Mouse (Mus musculus) neural tube, embryonic 13.5 days (tissue): ENCODE results near the gene Trpm1. TPM values are rescaled to one million over a fixed set of nuclear protein-coding genes. Genes with fewer than 3 reads are reported as not detected.

Experiments used
- ATAC-seq: fragments of 200-750 bp; cut with Nextera tagmentation; 2 replicates; pipeline ENCODE4 v1.8.0; 2017; ENCODE audit warnings: low read depth, mild to moderate bottlenecking, moderate TSS enrichment, moderate library complexity
- H3K27ac ChIP-seq: fragments of 300-500 bp; sonication (generic); replicated peaks from 2 replicates; pipeline ENCODE4 v1.5.1; 2015; ENCODE audit warnings: moderate library complexity, mild to moderate bottlenecking, inconsistent platforms
- H3K27me3 ChIP-seq: fragments of 300-500 bp; sonication (generic); 2 replicates; pipeline ENCODE4 v1.6.1; 2015; ENCODE audit warnings: mild to moderate bottlenecking, inconsistent platforms
- H3K36me3 ChIP-seq: fragments of 300-500 bp; sonication (generic); 2 replicates; pipeline ENCODE4 v1.6.1; 2015; ENCODE audit warnings: mild to moderate bottlenecking, inconsistent platforms
- H3K4me1 ChIP-seq: fragments of 300-500 bp; sonication (generic); replicated peaks from 2 replicates; pipeline ENCODE4 v1.6.1; 2015; ENCODE audit warnings: inconsistent platforms
- H3K4me2 ChIP-seq: fragments of 300-500 bp; sonication (generic); 2 replicates; pipeline ENCODE4 v1.6.1; 2015; ENCODE audit warnings: inconsistent platforms, mild to moderate bottlenecking, moderate library complexity
- H3K4me3 ChIP-seq: fragments of 300-500 bp; sonication (generic); 2 replicates; pipeline ENCODE4 v1.5.1; 2015; ENCODE audit warnings: mild to moderate bottlenecking, inconsistent platforms
- H3K9ac ChIP-seq: fragments of 300-500 bp; sonication (generic); 2 replicates; pipeline ENCODE4 v1.6.1; 2015; ENCODE audit warnings: moderate library complexity, mild to moderate bottlenecking, inconsistent platforms
- H3K9me3 ChIP-seq: fragments of 300-500 bp; sonication (generic); 2 replicates; pipeline ENCODE4 v1.6.1; 2016; ENCODE audit warnings: inconsistent platforms
- WGBS: fragments of 180-500 bp; shearing (Covaris S2); methylation state at CpG from one replicate; pipeline ENCODE4 v1.1.7; 2015; 5-methylcytosine and 5-hydroxymethylcytosine counted together
- polyA plus RNA-seq: library from polyadenylated mRNA; unstranded; fragments of >200 nt; fragmentation: Nextera tagmentation; extraction: Ambion mirVana; gene quantifications from 2 replicates; pipeline ENCODE4 v1.2.1, GENCODE M21; 2015

Gene Trpm1
- polyA plus RNA-seq, 1 experiment from 2014 or later: not detected

DNA sequence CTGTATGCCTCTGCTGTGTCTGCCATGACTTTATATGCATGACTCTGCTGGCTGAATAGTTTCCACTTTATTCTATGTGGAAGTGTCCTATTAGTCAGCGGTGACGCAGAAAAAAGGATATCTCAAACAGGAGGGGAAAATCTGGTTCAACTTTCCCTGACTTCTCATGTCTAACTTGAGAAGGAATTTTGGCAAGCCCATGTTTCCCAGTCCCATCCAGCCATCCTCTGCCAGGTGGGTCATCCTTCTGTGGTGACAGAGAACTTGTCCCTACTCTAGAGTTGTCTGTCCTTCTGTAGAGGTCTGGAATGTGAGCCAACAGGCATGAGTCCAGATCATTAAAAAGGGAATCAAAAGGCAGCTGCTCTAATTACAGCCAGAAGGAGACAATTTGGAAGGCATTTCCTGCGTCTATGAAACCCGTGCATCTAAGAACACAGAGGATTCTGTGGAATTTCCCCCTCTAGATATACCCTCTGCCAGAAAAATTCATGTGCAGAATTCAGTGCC is 86.2 kb downstream of the Trpm1 start:
- H3K27ac ChIP-seq: no peak overlapping the region

DNA sequence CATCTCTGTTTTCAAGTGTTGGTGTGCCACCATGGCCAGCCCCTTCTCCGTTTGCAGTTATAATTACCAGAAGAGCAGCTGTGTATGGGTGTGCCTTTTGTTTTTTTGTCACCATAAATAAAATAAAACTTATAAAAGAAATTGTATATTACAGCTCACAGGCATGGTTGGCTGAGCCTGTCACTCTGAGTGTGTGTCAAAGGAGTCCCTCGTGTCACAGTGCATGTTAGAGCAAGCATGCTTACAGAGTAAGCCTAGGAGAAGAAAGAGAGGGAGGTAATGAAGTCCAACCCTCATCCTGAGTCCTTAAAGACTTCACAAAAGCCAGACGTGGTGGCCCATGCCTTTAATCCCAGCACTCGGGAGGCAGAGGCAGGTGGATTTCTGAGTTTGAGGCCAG is 88.8 kb downstream of the Trpm1 start:
- no peak for ATAC-seq
- Histone ChIP-seq H3K36me3 (no peaks in the 10 kb centered on the region), H3K4me1 (no peaks in the 10 kb centered on the region), H3K9me3 (no peaks in the 10 kb centered on the region), H3K27me3 (no peaks in the 10 kb centered on the region), H3K4me2 (no peak overlapping the region), H3K9ac (no peak overlapping the region), H3K4me3 (no peak overlapping the region), H3K27ac (no peak overlapping the region)
- 78% methylated on average over 4 of the region's 4 CpGs for WGBS

More for the DNA sequence above, 86.2 kb downstream of the Trpm1 start:
- no peak overlapping the region for H3K4me3 ChIP-seq
- no peak overlapping the region for H3K9ac ChIP-seq
- 80% methylated on average over 4 of the region's 4 CpGs for WGBS
- H3K27me3 ChIP-seq: no peaks in the 10 kb centered on the region
- no peaks in the 10 kb centered on the region for H3K36me3 ChIP-seq
- no peak for ATAC-seq
- H3K9me3 ChIP-seq: no peaks in the 10 kb centered on the region
- no peaks in the 10 kb centered on the region for H3K4me1 ChIP-seq
- H3K4me2 ChIP-seq: no peak overlapping the region

DNA sequence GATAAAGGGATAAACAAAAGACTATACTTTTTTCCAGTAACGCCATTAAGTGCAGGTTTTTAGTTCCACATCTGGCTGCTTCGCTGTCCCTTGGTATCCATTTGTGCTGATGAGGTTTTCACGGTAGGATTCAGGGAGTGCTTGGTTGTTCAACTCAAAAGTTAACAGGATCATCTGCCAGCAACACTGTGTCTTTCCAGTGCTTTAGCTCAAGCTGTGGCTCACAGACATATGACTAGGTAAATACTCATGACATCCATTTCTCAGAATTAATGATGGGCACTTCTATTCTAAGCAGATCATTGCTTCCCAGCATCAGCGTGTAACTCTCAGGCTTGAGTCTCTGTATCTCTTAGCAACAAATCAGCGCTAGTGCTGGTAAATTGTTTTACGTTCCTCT is 90.7 kb downstream of the Trpm1 start:
- Histone ChIP-seq H3K9me3 (no peaks in the 10 kb centered on the region), H3K4me2 (no peak overlapping the region), H3K27ac (no peak overlapping the region), H3K27me3 (no peaks in the 10 kb centered on the region), H3K36me3 (no peaks in the 10 kb centered on the region), H3K4me1 (no peaks in the 10 kb centered on the region), H3K9ac (no peak overlapping the region), H3K4me3 (no peak overlapping the region)
- ATAC-seq: peak; percentile 61; the same call in 1 of the 2 replicates
- 65% methylated on average over 6 of the region's 6 CpGs for whole genome bisulfite sequencing

DNA sequence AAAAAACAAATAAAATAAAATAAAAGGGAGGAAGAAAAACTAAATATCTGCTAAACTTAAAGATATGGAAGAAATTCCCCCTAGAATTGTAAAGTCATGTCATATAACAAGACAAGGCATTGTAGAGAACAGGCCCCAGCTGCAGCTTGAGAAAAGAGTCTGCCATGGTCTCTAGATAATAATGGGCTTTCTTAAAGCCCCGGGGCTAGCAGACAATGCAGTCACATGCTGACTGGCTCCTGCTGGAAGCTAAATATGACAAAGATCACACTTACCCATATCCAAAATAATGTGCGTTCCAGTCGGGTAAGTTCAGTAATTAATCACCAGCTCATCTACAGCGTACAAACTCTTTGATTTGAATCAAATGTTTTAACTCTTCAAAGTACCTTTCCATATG is 93.1 kb downstream of the Trpm1 start:
- no peak for ATAC-seq
- no peaks in the 10 kb centered on the region for H3K27me3 ChIP-seq
- no peak overlapping the region for H3K4me3 ChIP-seq
- no peaks in the 10 kb centered on the region for H3K36me3 ChIP-seq
- no peaks in the 10 kb centered on the region for H3K9me3 ChIP-seq
- no peak overlapping the region for H3K4me2 ChIP-seq
- no peak overlapping the region for H3K27ac ChIP-seq
- no peaks in the 10 kb centered on the region for H3K4me1 ChIP-seq
- 28% methylated on average over 4 of the region's 4 CpGs for WGBS
- H3K9ac ChIP-seq: no peak overlapping the region

DNA sequence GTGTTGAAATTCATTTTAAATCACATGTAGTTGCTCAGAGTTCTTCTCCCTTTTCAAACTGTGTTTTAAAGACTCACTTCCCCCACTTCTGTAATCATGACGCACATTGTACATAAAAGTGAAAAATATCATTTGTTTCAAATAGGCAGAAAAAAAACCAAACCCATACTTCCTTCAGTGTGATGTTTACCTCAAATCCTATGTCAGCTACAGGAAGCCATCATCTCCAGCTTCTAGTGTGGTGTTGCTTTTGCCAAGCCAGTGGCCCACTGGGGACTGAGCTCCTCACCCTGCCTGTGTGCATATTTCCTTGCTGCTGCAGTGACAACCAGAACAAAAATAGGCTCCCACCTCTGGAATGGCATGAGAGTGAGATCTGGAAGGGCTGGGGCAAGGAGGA is 94.7 kb downstream of the Trpm1 start:
- Histone ChIP-seq H3K36me3 (no peaks in the 10 kb centered on the region), H3K4me1 (no peaks in the 10 kb centered on the region), H3K9me3 (no peaks in the 10 kb centered on the region), H3K9ac (no peak overlapping the region), H3K4me2 (no peak overlapping the region), H3K4me3 (no peak overlapping the region), H3K27ac (no peak overlapping the region), H3K27me3 (no peaks in the 10 kb centered on the region)
- 97% methylated on average over 1 of the region's 1 CpGs for WGBS
- no peak for ATAC-seq

DNA sequence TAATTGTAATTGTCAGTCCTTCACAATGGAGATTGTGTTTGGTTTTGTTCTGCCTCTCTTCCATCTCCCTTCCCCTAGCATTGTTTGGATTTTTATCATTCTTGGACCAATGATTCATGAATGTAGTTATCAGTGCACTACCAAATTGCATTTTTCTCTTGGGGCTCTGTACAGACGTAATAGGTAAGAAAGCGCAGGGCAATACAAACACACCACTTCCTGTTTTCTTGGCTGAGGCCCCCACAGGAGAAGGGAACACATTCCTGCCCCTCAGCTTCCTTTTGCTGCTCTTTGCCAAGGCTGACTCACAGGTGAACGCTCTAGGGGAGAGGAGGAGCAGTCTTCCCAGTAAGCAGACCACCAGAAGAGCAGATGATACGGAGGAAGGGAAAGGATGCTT is 96.1 kb downstream of the Trpm1 start:
- no peak overlapping the region for H3K4me2 ChIP-seq
- no peak overlapping the region for H3K9ac ChIP-seq
- no peak for ATAC-seq
- WGBS: 84% methylated on average over 4 of the region's 4 CpGs
- no peaks in the 10 kb centered on the region for H3K9me3 ChIP-seq
- no peak overlapping the region for H3K4me3 ChIP-seq
- H3K36me3 ChIP-seq: no peaks in the 10 kb centered on the region
- no peaks in the 10 kb centered on the region for H3K27me3 ChIP-seq
- H3K27ac ChIP-seq: no peak overlapping the region
- no peaks in the 10 kb centered on the region for H3K4me1 ChIP-seq

DNA sequence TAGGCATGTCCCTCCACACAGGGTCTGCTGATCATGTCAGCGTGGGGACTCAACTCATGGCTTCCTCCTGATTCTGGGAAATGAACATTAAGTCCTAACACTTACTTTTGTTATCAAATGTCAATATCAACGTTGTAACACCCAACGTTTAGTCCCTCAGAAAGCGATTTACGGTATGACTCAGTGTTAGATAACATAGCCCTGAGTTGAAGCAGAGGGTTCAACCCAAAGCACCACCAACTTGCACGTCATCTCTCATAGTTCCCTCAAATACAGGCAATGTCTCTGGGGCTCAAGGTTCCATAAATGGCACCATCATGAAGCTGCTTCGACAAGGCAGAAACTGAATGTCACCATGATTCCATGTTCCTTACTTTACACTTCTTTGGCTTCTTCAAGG is 96.8 kb downstream of the Trpm1 start:
- H3K27ac ChIP-seq: no peak overlapping the region
- no peak overlapping the region for H3K4me3 ChIP-seq
- H3K4me1 ChIP-seq: no peaks in the 10 kb centered on the region
- no peak overlapping the region for H3K9ac ChIP-seq
- WGBS: 89% methylated on average over 7 of the region's 7 CpGs
- no peak for ATAC-seq
- no peak overlapping the region for H3K4me2 ChIP-seq
- no peaks in the 10 kb centered on the region for H3K27me3 ChIP-seq
- H3K9me3 ChIP-seq: no peaks in the 10 kb centered on the region
- no peaks in the 10 kb centered on the region for H3K36me3 ChIP-seq

DNA sequence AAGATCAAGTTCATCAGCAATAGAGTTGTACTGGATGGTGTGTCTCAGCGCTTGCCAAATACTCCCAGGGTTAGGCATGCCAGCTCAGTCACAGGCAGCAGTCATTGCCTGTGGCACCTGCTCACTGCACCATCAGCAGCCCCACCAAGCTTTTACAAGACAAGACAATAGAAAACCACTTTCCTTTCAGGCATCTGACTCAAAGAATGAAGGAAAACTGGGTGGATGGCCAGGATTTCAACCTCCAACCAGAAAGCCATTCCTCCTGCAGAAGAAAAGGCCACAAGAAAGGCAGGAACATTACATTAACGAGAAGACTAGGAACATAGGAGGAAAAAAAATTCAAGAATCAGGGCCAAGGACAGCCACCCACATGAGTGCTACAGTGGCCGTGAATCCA is 100.1 kb downstream of the Trpm1 start:
- no peaks in the 10 kb centered on the region for H3K36me3 ChIP-seq
- 87% methylated on average over 3 of the region's 3 CpGs for WGBS
- no peak for ATAC-seq
- no peak overlapping the region for H3K27ac ChIP-seq
- H3K4me2 ChIP-seq: no peak overlapping the region
- no peaks in the 10 kb centered on the region for H3K9me3 ChIP-seq
- H3K4me3 ChIP-seq: no peak overlapping the region
- no peaks in the 10 kb centered on the region for H3K4me1 ChIP-seq
- no peak overlapping the region for H3K9ac ChIP-seq
- H3K27me3 ChIP-seq: no peaks in the 10 kb centered on the region

DNA sequence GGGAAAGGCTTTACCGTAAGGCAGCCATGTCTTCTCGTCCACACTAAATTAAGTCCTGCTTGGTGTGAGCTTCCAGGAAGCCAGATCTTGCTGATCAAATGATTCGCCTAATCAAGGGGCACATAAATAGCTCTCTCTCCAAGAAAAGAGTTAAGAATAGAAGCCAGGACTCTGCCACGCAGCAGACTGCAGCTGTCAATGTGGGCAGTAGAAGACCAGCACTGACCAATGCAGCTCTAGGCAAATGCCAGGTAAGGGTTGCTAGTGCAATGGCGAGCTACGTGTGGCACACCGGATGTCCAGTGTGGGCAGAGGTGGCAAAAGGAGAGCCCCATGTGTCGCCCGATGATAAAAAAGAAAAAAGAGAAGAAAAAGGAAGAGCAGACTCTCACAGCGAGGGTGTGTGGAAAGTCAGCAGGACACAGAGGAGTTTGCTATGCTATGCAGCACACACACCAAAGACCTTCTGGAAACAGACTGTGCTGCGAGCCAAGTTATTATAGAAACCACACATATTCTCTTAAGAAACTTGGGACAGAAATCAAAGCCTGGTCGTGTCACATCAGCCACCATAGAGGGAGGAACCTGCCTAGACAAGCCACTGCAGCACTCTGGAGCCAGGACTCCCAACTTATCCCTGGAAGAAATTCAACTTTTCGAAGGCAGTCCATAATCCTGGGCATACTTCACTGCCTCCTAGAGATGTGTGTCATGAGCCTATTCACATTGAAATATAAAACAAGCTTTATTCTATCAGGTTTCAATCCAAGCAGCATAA is 112.1 kb downstream of the Trpm1 start:
- 83% methylated on average over 13 of the region's 13 CpGs for WGBS
- H3K9ac ChIP-seq: no peak overlapping the region
- ATAC-seq: no peak

DNA sequence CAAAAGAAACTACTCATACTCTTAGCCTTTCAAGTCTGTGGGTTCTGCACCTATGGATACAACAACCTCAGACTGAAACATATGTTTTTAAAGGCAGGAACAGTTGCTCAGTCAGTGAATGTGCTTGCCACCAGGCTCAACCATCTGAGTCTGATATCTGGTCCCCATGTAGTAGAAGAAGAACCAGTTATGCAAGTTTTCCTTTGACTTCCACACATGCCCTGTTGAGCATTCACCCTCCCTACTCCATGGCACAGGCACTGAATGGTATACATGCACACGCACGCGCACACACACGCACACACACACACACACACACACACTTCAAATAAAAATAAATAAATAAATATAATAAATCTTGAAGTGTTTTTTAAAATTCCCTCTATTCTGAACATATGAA is 113.0 kb downstream of the Trpm1 start:
- no peak overlapping the region for H3K27ac ChIP-seq
- no peak for ATAC-seq
- H3K4me1 ChIP-seq: no peaks in the 10 kb centered on the region
- peaks cover 11% of the 10 kb centered on the region for H3K27me3 ChIP-seq
- peaks cover 5% of the 10 kb centered on the region; the same call in 1 of the 2 replicates for H3K9me3 ChIP-seq
- H3K4me3 ChIP-seq: no peak overlapping the region
- WGBS: 91% methylated on average over 4 of the region's 4 CpGs
- no peaks in the 10 kb centered on the region for H3K36me3 ChIP-seq
- H3K4me2 ChIP-seq: no peak overlapping the region
- no peak overlapping the region for H3K9ac ChIP-seq

More for the DNA sequence above, 112.1 kb downstream of the Trpm1 start:
- Histone ChIP-seq H3K4me1 (no peaks in the 10 kb centered on the region), H3K36me3 (no peaks in the 10 kb centered on the region), H3K27ac (no peak overlapping the region), H3K27me3 (peaks cover 11% of the 10 kb centered on the region), H3K4me2 (no peak overlapping the region), H3K4me3 (no peak overlapping the region), H3K9me3 (peaks cover 8% of the 10 kb centered on the region; the same call in 1 of the 2 replicates)

DNA sequence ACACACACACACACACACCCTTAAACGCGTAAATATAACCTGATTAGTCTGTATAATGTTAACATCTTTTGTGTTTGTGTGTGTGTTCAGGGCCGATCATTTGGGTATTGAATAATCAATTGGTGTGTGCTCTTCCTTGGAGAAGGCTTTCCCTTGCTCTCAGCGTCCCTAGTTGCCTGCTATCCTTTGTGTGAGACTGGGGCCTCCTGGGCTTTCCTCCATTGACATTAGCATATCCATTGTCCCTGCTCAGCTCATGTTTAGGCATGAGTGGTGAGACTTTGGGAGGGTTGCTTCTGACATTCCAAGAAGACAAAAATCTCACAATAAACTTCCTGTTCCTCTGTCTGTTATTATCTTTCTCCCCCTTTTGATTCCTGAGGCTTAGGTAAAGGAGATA is 118.3 kb downstream of the Trpm1 start:
- Histone ChIP-seq H3K4me2 (no peak overlapping the region), H3K36me3 (no peaks in the 10 kb centered on the region), H3K9ac (no peak overlapping the region), H3K9me3 (no peaks in the 10 kb centered on the region), H3K27ac (0 out of 2 replicates have a peak overlapping the region, but pooled peaks have one; percentile 54), H3K4me3 (no peak overlapping the region), H3K27me3 (peaks cover 11% of the 10 kb centered on the region), H3K4me1 (peaks cover 21% of the 10 kb centered on the region)
- WGBS: 15% methylated on average over 4 of the region's 4 CpGs
- peak; percentile 60; the same call in 1 of the 2 replicates for ATAC-seq

DNA sequence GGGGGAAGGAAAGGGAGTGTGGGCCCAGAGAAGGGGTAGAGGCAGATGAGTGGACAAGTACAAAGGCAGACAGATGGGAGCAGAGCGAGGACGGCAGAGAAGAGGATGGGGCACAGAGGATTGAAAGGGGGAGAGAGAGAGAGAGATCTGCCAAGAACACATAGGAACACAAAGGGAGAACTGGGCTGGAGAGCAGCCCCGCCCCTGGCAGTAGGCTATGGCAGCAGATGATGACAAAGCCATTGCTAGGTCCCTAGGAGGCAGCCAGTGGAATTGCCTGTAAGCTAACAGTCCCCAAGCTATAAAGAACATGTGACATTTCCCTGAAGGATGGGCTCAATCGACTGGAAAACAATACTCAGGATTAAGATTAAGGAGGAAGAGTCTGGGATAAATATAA is 121.9 kb downstream of the Trpm1 start:
- H3K4me2 ChIP-seq: no peak overlapping the region
- no peak overlapping the region for H3K4me3 ChIP-seq
- 27% methylated on average over 4 of the region's 4 CpGs for WGBS
- 0 out of 2 replicates have a peak, but pooled peaks have one; percentile 30 for ATAC-seq
- no peaks in the 10 kb centered on the region for H3K27me3 ChIP-seq
- no peak overlapping the region for H3K9ac ChIP-seq
- peak overlapping the region; percentile 33 for H3K27ac ChIP-seq
- H3K4me1 ChIP-seq: peaks cover 23% of the 10 kb centered on the region
- no peaks in the 10 kb centered on the region for H3K36me3 ChIP-seq
- H3K9me3 ChIP-seq: no peaks in the 10 kb centered on the region

DNA sequence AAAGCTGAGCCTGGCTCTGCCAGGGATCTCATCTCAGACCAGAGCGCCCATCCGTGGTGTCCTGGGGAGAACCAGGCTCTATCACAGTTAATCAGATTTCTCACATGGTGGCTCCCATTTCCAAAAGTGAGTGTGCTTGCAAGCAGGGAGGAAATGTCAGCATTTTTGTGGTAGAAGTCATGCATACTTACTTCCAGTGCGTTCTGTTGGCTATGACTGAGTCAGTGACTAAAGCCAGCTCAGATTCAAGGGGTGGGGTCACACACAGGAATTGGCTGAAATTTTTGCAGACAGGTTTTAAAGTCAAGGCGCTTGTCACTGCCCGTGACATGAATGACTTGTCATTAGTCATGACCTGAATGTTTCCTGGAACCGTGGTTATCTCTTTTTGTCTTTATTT is 123.3 kb downstream of the Trpm1 start:
- H3K9me3 ChIP-seq: no peaks in the 10 kb centered on the region
- no peaks in the 10 kb centered on the region for H3K36me3 ChIP-seq
- H3K27ac ChIP-seq: no peak overlapping the region; the same call in 1 of the 2 replicates
- no peak for ATAC-seq
- WGBS: 47% methylated on average over 6 of the region's 6 CpGs
- H3K27me3 ChIP-seq: no peaks in the 10 kb centered on the region
- no peak overlapping the region for H3K4me3 ChIP-seq
- H3K4me1 ChIP-seq: peaks cover 21% of the 10 kb centered on the region
- H3K4me2 ChIP-seq: no peak overlapping the region
- H3K9ac ChIP-seq: no peak overlapping the region
